Mouse (Mus musculus) stomach, postnatal 0 days (tissue): ENCODE measurements at regions not wholly inside any gene's neighbourhood (a gene's known extent, or its start where the extent isn't known, plus 50 kb on each side); places are given as distances from the start of the nearest gene placed in this dataset.

Experiments
- CTCF ChIP-seq: IDR thresholded peaks from 2 replicates; pipeline ENCODE4 v1.5.1; 2016; ENCODE audit warnings: antibody characterized with exemption, low read depth, mild to moderate bottlenecking, moderate library complexity
- EP300 ChIP-seq: optimal IDR thresholded peaks from 2 replicates; pipeline ENCODE3; 2016; ENCODE audit warnings: antibody characterized with exemption

DNA sequence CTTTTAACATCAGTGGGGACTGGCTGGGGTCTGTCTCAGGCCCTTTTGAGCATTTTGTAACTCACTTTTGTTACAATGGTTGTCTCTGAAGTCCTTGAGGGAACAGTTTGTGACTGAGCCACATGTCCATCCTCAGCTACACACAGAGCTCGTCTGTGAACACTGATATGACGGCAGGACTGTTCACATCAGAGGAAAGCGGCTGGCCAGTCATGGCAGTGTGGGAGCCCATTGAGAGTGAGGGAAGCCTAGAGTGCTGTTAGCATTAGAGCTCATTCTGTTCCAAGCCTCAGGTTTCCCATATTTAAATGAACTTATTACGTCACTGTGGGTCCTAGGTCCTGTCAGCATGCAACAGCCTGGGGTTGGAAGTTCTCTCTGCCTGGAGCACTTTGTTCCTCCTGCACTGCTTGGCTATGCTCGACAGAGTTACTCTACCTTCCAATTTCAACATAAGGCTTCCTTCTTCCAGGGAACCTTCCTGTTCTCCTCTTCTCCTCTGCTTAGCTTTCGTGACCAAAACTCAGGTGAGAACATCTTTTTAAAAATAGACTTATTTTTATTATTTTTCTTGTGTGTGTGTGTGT is 217.5 kb downstream of the Mex3b start:
- TF ChIP-seq CTCF (no peak), EP300 (no peak)
